Mouse (Mus musculus): ENCODE measurements around the gene Stambp.

DNA sequence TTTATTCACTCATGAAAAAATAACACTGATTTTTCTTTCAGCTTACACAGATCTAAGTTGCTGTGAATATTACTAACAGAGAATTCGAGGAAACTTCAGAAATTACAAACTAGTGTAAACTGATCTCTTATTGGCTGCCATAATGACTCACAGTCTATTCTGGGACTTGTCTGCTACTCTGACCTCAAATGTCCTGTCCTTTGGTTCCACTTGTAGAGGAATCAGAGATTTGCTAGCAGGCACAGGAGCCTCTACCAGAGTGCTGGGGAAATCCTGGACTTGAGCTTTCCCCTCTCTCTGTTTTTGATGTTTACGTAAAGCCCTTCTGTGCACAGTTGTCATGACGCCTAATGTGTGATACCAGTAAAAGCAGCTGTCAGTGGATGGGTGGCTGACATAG is 25.5 kb upstream of the Stambp start:
- no peak for TF ChIP-seq CTCF (IDR thresholded peaks at IDR 0.05)
- no peak for TF ChIP-seq EP300 (IDR thresholded peaks at IDR 0.05)
